Mouse (Mus musculus): ENCODE data around the gene Rnf157.
A peak's percentile ranks its signal among the peaks of the same experiment; 100 is the strongest.

Gene Rnf157

GRCm38 (mm10) chr11:116306126-116306982, 106.5 kb downstream of the Rnf157 start:
- DNase-seq (ENCODE audit: low spot score in 2 of 2): peak; percentile 90 to 91

- DNase-seq (ENCODE audit: low spot score in 2 of 2): no peak
These were observed 107.4 kb downstream of the Rnf157 start for GRCm38 (mm10) chr11:116305423-116305822.

GRCm38 (mm10) chr11:116298621-116299020, 114.2 kb downstream of the Rnf157 start:
- DNase-seq (ENCODE audit: low spot score in 2 of 2): no peak

- DNase-seq (ENCODE audit: low spot score in 2 of 2): no peak
These were observed 114.6 kb downstream of the Rnf157 start for GRCm38 (mm10) chr11:116298221-116298620.

GRCm38 (mm10) chr11:116297017-116297416, 115.8 kb downstream of the Rnf157 start:
- no peak for DNase-seq (ENCODE audit: low spot score in 2 of 2)

GRCm38 (mm10) chr11:116296191-116296734, 116.6 kb downstream of the Rnf157 start:
- DNase-seq (ENCODE audit: low spot score in 2 of 2): no peak

- peak in 1 of 2 experiments; percentile 38 for DNase-seq (ENCODE audit: low spot score in 2 of 2)
These were observed 118.5 kb downstream of the Rnf157 start for GRCm38 (mm10) chr11:116294319-116294718.

GRCm38 (mm10) chr11:116293538-116294137, 119.2 kb downstream of the Rnf157 start:
- DNase-seq (ENCODE audit: low spot score in 2 of 2): no peak

GRCm38 (mm10) chr11:116292401-116292800, 120.4 kb downstream of the Rnf157 start:
- DNase-seq (ENCODE audit: low spot score in 2 of 2): no peak

GRCm38 (mm10) chr11:116290556-116290955, 122.3 kb downstream of the Rnf157 start:
- no peak for DNase-seq (ENCODE audit: low spot score in 2 of 2)

GRCm38 (mm10) chr11:116287351-116287750, 125.5 kb downstream of the Rnf157 start:
- DNase-seq (ENCODE audit: low spot score in 2 of 2): no peak
